In the genomic region with DNA sequence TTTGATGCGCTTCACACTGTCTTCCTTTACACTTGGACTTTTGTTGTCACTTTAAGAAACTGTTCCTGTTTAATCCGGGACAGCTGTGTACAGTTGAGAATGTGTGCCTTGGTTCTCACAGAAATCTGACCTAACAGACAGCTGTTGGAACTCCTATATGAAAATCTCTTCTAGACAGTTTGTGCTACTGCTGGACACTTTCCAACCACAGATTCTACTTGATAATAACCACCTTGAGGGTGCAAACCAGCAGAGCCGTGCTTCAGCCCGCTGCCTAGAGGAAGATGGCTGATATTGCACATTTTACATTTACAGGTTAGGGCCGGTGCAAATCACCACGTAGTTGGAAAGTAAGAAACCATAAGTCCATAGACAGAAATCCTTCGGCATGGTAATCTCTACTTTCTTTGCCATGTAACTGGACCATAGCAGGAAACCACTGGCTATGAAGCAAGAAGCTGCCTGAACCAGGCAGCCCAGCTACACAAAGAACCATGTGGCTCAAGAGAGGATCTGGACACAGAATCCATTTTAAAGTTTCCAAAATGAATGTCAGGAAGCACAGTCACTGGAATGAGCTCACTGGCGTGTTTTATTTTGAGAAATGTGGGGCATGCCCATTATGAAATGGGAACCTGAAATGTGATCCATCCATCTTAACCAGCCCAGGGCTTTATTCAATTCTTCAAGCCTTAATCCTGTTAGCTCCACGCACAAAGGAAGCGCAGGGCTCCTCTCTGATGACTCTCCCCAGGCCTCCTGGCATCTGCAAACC, we compare ENCODE assay signal across 8 mouse cellular contexts.
DNase-seq lines count a peak whose midpoint lies in the region; ATAC-seq lines count a peak whose summit lies in the region.

No protein-coding gene starts in this region.

- 62% methylated on average over 10 of the region's 10 CpGs for WGBS in heart, embryonic 13.5 days
- WGBS in hindbrain, embryonic 10.5 days, result 62% methylated on average over 10 of the region's 10 CpGs
- 43% methylated on average over 10 of the region's 10 CpGs for WGBS in midbrain, embryonic 10.5 days

- peak overlapping the region; percentile 72 for H3K27ac ChIP-seq in heart, embryonic 13.5 days (replicated peaks)
- H3K27ac ChIP-seq in hindbrain, embryonic 10.5 days, result peak overlapping the region; percentile 71
- peak overlapping the region; percentile 88 for H3K27ac ChIP-seq in midbrain, embryonic 10.5 days (replicated peaks)

- no peak overlapping the region for H3K9ac ChIP-seq in heart, embryonic 13.5 days

- H3K9me3 ChIP-seq in heart, embryonic 13.5 days, result no peaks in the 10 kb centered on the region
- H3K9me3 ChIP-seq in hindbrain, embryonic 10.5 days, result no peaks in the 10 kb centered on the region
- 0 out of 2 replicates have a peak, but pooled peaks cover 6% of the 10 kb centered on the region for H3K9me3 ChIP-seq in midbrain, embryonic 10.5 days (replicated peaks)

- H3K36me3 ChIP-seq in heart, embryonic 13.5 days, result no peaks in the 10 kb centered on the region
- H3K36me3 ChIP-seq in hindbrain, embryonic 10.5 days, result no peaks in the 10 kb centered on the region
- no peaks in the 10 kb centered on the region for H3K36me3 ChIP-seq in midbrain, embryonic 10.5 days

- ATAC-seq in heart, embryonic 13.5 days (ENCODE audit: extremely low read depth, insufficient number of reproducible peaks, low FRiP score, low TSS enrichment), result no peak

- no peak for DNase-seq in heart, adult 8-10 months (ENCODE audit: low spot score)
- DNase-seq in NIH3T3 (ENCODE audit: low read depth), result peak; percentile 54
- peak; percentile 34 for DNase-seq in hindbrain, embryonic 10.5 days (ENCODE audit: low spot score)
- peak; percentile 64 for DNase-seq in midbrain, embryonic 10.5 days (ENCODE audit: low spot score)
- no peak for DNase-seq in spleen, adult 12 weeks (ENCODE audit: low spot score)
- no peak for DNase-seq in cerebellum, adult 18-20 months
- no peak for DNase-seq in layer of hippocampus, postnatal 14 days (ENCODE audit: low spot score in 2 of 2)

- no peak overlapping the region for H3K4me2 ChIP-seq in heart, embryonic 13.5 days

- H3K4me3 ChIP-seq in heart, embryonic 13.5 days, result no peak overlapping the region
- H3K4me3 ChIP-seq in hindbrain, embryonic 10.5 days, result no peak overlapping the region
- no peak overlapping the region for H3K4me3 ChIP-seq in midbrain, embryonic 10.5 days

- H3K27me3 ChIP-seq in heart, embryonic 13.5 days (replicated peaks), result no peaks in the 10 kb centered on the region
- H3K27me3 ChIP-seq in hindbrain, embryonic 10.5 days (ENCODE audit: insufficient read depth, poor library complexity, severe bottlenecking), result no peaks in the 10 kb centered on the region
- no peaks in the 10 kb centered on the region for H3K27me3 ChIP-seq in midbrain, embryonic 10.5 days (ENCODE audit: low read depth, poor library complexity, severe bottlenecking)

- H3K4me1 ChIP-seq in heart, embryonic 13.5 days, result peaks cover 46% of the 10 kb centered on the region
- H3K4me1 ChIP-seq in hindbrain, embryonic 10.5 days (replicated peaks), result peaks cover 30% of the 10 kb centered on the region
- H3K4me1 ChIP-seq in midbrain, embryonic 10.5 days, result peaks cover 51% of the 10 kb centered on the region

Comparison
In these comparisons a context has a peak if more than half of its experiments do, and no peak if none do; other contexts are left out.
1. DNase-seq: peak in NIH3T3 (single experiment), hindbrain, embryonic 10.5 days (single experiment) and midbrain, embryonic 10.5 days (single experiment); none in heart, adult 8-10 months (single experiment), spleen, adult 12 weeks (single experiment), cerebellum, adult 18-20 months (0 of 2) and layer of hippocampus, postnatal 14 days (0 of 2).
2. Peak in every context shown above with its lines, with median percentiles within 50 percentile points of each other: H3K27ac ChIP-seq.